Mouse (Mus musculus): ENCODE data around the gene Myo9a. TPM values are rescaled to one million over a fixed set of nuclear protein-coding genes. Genes with fewer than 3 reads are reported as not detected.
A peak's percentile ranks its signal among the peaks of the same experiment; 100 is the strongest.
"Not testable (repeated sequence)": the region's sequence is repeated elsewhere in the genome, so short reads cannot be mapped to it uniquely, and the experiment has no call there.

The Myo9a gene
- total RNA-seq, 4 experiments from 2014 or later = 11.2 to 12.4 (median 11.4) TPM

DNA sequence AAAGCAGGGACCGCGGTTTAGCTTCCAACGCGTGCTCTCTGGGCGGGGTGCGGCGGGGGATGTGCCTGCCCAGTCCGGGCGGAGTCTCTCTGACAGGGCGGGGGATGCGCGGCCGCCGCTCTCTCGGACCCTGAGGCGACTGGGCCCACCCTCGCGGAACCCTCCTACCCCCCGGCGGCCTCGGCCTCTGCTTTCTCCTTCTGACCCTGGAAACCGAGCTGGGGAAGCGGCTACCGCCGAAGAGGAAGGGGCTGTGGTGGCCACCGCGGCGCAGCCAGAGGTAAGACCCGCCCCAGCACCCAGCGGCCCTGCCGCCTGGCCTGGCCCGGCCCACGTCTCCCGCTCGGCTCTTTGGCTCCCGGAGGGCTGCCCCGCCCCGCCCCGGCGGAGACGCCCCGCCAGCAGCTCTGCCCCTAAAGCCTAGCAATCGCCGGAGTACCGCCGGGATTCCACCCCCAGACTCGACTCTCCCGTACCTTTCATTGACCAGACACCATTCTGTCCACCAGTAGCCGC lies 428 bp downstream of the Myo9a start:
- DNase-seq (ENCODE audit: low spot score) = peak; percentile 87

DNA sequence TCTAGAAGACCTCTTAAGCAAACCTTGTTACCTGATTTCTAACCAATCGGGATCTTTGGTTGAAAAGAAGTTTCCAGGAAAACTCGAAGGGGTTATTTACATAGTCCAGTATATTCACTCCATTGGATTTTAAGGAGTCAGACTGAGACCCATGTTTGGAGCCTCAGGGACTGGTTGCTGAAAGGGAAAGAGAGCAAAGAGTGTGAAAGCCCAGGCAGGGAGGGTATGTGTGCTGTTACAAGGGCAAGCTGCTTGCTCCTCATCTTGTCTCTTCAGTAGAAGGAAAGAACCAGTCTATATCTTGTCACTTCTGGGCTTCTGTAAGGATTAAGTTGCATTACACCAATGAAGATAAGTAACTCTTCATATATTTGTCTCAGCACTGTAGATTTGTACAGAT lies 1.3 kb downstream of the Myo9a start:
- DNase-seq (ENCODE audit: low spot score) = no peak

DNA sequence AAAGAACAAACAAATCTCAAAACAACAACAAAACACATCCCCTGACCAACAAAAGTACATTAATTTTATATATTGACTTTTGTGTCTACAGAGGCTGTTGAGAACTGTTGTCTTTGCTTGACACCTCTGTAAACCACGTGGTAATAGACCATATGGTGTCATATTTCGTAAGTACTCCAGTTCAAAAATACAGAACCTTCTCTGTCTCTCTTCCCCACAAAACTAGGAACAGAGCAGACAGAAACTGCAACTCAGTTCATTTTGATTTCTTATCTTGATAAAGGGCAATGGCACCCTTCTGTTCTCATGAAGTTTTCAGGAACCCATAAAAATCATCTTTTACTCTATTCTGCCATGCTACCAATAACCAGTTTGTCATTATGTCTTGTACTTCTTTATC lies 4.5 kb downstream of the Myo9a start:
- no peak for DNase-seq (ENCODE audit: low spot score)

DNA sequence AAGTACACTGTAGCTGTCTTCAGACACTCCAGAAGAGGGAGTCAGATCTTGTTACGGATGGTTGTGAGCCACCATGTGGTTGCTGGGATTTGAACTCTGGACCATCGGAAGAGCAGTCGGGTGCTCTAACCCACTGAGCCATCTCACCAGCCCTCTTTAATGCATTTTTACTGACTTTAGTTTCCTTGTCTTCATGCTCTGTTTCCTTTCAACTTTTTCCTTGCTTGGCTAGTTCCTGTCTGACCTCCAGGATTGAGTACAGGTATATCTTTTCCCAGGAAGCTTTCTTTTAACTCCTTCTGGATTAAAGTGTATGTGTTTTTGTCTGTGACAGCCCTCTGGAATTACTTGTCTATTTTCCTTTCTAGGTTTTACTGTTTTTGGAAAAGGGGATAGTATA lies 6.3 kb downstream of the Myo9a start:
- DNase-seq (ENCODE audit: low spot score) = not testable (repeated sequence)

DNA sequence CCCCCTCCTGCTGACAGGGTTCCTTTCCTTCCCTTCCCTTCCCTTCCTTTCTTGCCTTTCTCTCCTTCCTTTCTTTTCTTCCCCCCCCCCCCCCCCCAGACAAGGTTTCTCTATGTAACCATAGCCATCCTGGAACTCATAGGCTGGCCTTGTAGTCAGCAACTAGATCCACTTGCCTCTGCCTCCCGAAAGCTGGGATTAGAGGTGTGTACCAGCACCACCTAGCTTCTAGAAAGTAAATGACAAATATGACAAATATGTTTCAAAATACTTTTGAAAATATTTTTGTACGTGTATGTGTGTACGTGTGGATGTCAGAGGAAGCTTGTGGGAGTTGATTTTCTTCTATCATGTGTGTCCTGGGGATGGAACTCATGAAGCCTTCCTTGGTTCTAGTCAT lies 9.8 kb downstream of the Myo9a start:
- DNase-seq (ENCODE audit: low spot score) = no peak

DNA sequence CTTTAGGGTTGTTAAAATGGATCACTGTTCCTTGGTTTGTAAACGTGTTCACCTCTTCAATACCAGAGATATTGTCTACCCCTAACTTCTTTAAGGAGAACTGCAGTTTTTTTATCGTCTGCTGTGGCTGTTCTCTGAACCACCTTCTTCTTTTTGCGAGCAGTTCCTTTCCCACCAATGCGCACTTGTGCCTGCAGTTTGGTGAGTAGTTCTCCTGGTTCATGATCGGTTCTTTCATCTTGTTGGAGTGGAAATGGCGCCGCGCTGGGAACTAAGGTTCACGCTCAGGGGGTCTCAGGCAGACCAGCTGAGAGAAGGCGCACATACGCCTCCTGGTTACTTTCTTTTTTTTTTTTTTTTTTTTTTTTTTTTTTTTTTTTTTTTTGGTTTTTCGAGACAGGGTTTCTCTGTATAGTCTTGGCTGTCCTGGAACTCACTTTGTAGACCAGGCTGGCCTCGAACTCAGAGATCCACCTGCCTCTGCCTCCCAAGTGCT lies 16.3 kb downstream of the Myo9a start:
- not testable (repeated sequence) for DNase-seq (ENCODE audit: low spot score)

DNA sequence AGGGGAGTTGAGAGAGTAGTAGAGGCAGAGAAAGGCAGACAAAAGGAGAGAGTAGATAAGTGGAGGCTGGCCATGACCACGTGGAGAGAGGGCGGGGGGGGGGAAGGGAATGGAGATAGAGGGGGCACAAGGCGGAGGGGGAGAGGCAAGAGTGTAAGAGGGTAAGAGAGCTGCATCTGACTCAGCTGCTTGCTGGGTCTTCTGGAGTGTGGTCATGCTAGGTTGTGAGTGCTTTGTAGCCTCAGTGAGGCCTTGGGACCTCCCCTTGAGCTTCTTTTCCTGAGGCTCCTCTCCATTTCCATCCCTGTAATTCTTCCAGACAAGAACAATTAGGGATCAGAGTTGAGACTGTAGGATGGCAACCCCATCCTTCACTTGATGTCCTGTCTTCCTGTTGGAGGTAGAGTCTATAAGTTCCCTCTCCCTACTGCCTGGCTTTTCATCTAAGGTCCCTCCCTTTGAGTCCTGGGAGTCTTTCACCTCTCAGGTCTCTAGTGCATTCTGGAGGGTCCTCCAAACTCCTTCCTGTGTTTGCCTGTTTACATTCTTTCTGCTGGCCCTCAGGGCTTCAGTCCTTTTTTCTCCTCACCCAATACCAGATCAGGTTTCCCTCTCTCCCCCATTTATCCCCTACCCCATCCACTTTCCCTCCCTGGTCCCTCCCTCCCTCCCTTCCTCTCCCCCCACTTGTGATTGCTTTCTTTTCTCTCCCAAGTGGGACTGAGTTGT lies 55.5 kb downstream of the Myo9a start:
- DNase-seq (ENCODE audit: low spot score) = not testable (repeated sequence)

DNA sequence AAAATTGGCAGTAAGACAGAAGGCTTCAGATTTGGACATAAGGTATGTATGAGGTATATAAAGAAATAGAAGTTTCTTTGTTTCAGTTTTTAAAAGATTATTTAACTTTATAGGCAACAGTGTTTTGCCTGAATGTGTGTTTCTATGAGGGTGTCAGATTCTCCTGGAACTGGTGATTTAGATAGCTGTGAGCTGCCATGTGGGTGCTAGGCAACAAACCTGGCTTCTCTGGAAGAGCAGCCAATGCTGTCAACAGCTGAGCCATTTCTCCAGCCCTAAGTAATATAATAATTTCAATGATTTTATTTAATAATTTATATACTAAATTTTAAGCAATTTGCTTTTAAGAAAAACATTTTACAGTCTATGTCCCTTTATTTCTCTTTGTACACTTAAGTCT lies 133.9 kb downstream of the Myo9a start:
- no peak for DNase-seq (ENCODE audit: low spot score)

DNA sequence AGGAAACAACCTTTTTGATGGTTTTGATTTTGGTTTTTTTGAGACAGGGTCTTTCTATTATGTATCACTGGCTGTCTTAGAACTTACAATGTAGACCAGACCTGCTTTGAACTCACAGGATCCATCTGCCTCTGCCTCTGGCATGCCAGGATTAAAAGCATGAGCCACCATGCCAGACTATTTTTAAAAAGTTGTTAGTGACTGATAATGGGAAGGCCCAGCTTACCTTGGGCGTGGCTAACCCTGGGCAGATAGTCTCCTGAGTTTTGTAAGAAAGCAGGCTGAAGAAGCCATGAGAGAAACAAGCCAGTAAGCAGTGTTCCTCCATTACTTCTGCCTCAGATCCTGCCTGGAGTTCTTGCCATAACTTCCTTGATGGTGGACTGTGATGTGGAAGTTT lies 152.7 kb downstream of the Myo9a start:
- DNase-seq (ENCODE audit: low spot score) = no peak

DNA sequence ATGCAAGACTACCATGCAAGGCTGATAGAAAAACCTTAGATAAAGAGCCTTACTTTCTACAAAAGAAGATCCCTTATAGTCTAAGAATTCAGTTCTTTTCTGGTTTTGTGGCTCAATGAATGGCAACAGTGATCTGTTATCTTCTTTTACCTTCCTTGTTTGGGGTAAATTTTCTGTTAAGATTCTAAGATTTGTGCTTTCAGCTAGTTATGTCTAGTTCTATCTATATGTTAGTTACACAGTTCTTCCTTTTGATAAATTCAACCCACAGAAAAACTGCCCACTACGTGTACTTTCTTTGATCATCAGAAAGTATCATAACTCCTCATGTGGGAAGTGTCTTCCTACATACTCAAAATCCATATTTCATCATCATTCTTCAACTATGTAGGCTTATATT lies 164.1 kb downstream of the Myo9a start:
- no peak for DNase-seq (ENCODE audit: low spot score)

DNA sequence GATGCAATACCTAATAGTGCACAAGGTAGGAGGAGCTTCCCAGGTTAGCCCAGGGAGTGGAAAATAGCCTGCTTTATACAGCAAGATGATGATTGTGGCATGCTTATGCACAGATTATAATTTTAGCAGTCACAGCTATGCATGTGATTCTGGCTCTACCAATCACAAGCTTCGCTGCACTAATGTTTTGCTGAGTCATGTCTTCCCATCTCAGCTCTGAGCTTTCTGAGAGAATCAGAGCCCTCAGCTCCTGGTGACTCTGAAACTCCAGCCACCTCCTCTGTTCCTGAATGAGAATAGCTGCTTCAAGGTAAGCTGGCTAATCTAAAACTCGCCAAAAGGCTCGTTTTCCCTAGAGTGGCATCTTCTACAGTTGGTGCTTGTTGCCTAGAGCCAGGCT lies 179.6 kb downstream of the Myo9a start:
- DNase-seq (ENCODE audit: low spot score) = no peak

DNA sequence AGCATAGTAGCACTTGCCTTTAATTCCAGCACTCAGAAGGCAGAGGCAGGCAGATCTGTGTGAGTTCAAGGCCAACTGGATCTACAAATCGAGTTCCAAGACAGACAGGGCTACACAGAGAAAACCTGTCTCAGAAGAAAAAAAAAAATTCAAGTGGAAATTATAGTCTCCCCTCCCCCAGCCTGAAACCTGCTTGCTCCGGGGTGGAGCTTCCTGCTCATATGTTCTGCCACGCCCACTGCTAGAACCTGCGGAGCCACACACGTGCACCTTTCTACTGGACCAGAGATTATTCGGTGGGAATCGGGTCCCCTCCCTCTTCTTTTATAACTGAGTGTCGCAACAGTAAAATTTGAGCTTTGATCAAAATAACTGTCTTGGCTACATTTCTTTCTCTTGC lies 185.2 kb downstream of the Myo9a start:
- not testable (repeated sequence) for DNase-seq (ENCODE audit: low spot score)

DNA sequence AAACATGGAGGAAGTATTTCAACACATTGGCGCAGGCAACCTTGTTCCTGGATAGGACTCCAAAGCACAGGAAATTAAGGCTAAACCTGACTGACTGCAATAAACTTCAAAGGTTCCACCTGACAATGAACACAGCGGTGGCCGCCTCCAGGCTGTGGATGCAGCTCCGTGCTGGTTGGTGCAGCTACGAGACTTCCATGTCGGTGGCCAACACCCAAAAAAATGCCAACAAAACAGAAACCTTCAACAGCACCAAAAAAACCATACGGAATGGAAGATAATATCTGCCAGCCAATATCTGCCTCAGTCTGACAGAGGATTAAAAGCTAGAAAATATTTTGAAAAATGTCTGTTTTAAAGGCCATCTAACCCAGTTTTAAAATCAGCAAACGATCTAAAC lies 187.8 kb downstream of the Myo9a start:
- no peak for DNase-seq (ENCODE audit: low spot score)

DNA sequence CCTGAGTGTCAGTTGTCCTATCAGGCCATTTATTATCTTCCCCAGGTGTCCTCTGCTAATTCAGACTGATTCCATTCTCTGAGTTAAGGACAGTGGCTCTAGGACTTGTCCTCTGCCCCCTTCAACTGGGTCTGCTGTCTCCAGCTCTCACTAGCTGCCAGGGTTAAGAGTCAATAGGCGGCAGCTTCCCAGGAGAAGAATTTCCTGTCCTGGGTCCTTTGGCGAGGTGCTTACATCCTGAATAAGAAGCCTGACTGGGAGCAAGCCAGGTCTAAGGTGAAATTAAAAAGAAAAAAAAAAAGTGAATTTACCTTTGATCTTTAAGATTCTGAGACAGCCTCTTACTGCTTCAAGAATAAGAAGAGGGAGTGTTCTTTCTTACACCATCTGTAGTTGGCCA lies 189.0 kb downstream of the Myo9a start:
- DNase-seq (ENCODE audit: low spot score) = no peak

DNA sequence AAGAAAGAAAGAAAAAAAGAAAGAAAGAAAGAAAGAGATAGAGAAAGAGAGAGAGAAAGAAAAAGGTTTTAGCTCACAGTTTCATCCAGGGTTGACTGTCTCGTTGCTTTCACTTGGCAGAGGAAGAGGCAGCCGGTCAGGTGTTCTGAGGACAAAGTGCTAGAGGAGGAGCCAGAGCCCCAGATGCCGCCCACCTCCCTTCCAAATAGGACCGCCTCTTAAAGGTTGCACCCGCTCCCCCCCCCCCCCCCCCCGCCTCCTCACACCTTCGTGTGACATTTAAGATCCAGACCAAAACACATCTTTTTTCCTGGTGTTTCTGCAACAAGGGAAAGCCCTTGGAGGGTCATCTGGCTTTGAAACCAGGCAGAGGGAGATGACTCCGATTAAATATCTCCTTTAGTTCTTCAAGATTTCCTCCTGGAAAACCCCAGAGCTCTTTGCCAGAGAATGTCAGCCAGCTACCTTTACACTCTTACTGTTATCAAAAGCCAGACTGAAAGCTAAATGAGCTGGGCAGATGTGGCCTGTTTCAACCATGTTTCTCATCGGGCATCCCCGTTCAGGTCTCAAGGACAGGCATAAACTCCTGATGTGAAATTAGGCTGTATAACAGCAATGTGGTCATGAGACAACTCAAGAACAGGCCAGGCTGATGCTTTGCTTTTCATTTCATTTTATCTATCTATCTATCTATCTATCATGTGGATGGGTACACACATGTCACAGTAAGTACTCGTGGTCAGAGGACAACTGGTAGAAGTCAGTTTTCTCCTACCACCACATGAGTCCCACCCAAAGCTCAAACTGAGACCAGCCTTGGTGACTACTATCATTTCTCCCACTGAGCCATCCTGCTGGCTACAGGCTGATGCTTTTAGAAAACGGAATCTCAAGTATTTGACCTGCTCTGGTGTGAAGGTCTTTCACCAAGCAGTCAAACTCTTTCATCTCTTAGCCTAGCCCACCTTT lies 190.5 kb downstream of the Myo9a start:
- DNase-seq (ENCODE audit: low spot score) = no peak

DNA sequence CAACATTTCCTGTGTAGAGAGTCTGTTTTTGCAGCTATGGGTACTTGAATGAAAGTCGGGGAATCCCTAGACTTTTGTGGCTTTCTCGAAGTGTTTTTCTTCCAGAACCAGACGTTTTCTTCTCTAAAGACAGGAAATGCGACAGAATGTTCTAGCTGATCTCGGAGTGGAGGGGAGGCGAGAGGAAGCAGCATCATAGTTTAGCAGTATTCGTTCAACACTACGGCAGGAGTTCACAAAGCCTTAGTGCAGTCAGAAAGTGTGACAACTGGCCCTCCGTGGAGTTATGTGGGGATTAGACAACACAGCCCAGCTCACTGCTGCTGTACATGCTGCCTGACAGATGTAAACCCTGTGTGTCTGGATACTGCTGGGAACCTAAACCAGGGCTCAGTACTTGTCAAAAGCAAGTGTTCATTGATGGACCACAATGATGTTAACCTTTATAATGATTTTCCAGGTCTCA lies 191.2 kb downstream of the Myo9a start:
- DNase-seq (ENCODE audit: low spot score) = no peak

DNA sequence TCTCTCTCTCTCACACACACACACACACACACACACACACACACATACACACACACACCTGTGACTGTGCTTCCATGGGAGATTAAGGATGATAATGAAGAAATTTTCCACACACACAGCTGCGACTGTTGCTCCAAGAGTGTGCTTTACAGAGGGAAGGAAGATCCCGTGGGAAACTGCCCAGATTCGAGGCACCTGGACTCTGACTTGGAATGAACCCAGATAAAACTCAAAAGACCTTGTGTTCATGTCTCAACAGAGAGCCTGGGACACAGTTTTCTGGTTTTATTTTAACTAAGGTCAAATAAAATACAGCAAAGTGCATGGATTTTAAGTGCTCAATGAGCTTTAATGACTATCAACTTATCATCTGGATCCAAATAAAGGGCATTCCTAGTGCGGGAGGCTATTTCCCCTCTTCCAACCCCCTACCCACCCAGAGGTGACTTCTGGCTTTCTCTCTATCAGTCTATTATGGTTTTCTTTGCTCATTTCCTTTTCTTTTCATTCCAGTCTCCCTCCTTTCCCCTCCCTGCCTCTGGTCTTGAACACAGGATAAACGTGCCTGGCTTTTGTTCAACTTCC lies 191.9 kb downstream of the Myo9a start:
- DNase-seq (ENCODE audit: low spot score) = no peak

DNA sequence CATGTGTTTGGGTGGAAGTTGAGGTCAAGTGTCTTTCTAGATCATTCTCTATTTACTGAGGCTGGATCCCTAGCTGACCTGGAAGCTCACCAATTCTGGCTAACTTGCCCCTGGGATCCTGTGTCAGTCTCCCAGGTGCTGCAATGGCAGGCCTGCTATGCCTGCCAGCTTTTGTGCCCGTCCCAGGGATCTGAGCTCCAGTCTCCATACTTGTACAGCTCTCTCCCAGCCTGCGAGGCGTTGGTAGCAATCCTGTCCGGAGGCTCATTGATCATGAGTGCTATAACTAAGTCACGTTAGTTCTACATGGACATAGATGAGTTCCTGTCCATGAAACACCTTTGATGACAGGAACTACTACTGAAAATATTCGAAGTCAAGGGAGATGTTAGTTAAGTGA lies 193.1 kb downstream of the Myo9a start:
- DNase-seq (ENCODE audit: low spot score) = no peak

DNA sequence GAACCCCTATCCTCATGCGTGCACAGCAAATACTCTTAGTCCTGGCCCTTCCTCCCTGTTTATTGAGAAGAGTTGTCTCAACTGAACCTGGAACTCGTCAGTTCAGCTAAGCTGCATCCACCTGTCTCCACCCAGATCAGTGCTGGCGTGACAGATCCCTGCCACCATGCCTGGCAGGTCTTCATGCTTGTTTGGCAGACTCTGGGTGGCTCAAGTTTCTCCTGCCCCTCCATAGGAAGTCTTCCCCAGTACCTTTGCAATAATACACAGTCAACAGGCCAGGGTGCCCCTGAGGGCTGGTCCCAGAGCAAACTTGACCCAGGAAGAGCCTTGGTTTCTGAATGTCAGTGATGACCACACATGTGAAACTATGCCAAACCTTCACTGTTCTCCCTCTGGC lies 194.5 kb downstream of the Myo9a start:
- no peak for DNase-seq (ENCODE audit: low spot score)

DNA sequence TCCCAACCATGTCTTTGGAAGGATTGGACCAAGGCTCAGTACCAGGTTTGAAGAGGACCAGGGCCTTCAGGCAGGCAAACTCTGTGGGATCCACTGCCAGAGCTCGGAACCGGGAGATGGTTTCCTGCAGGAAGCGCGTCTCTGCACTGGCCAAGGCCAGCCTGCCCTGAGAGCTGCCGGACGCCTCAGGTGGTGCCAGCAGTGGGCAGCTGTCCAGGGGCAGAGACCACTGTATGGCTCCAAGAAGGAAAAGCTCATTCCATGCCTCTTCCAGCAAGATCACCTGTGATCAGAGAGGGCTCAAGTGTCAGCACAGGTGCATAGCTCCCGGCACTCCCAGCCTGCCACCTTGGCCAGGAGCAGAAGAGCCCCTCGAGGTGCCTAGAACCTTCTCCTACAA lies 196.6 kb downstream of the Myo9a start:
- no peak for DNase-seq (ENCODE audit: low spot score)

DNA sequence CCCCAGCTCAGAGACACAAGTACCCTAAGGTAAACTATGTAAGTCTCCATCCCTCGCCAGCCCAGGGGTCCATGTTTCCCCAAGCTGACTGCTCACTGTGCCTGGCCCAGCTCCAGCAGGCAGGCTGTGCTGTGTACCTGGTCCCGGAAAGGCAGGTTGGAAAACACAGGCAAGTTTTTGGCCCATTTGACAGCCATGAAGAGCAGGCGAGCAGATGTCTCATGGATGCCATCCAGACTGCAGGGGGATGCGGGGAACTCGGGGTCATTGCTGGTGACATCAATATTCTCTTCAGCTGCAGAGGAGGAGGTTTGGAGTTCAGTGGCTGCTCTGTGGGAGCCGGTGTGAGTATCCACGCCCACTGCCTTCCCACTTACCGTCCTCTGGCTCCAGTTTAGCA lies 197.5 kb downstream of the Myo9a start:
- no peak for DNase-seq (ENCODE audit: low spot score)

DNA sequence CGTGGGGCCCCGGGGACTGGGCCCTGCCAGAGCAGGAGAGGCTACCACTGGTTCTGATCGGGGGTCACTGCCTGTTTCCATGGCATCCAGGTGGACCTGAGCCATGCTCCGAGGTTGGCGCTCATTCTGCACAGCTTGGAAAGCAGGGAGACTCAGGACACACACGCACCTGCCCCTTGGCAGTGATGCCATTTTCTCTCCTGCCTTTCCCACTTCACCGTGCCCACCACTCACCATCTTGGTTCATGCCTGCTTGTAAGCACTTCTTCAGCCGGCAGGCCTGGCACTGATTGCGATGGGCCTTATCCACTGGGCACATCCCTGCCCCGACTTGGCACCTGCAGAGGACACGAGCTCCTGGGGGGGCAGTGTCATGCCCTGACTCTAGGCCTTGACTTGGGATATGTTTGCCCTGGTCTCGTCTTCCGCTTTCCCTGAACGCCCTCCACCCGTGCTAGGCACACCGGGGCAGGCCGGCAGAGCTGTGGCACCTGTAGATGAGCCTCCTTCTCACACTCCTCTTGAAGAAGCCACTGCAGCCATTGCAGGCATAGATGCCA lies 198.1 kb downstream of the Myo9a start:
- no peak for DNase-seq (ENCODE audit: low spot score)
